Mouse (Mus musculus): Measurements from ENCODE around the gene Hlcs. TPM values are rescaled to one million over a fixed set of nuclear protein-coding genes. Genes with fewer than 3 reads are reported as not detected.
A peak's percentile ranks its signal among the peaks of the same experiment; 100 is the strongest.

Gene Hlcs
- polyA plus RNA-seq, 1 experiment: 6.6 TPM

DNA sequence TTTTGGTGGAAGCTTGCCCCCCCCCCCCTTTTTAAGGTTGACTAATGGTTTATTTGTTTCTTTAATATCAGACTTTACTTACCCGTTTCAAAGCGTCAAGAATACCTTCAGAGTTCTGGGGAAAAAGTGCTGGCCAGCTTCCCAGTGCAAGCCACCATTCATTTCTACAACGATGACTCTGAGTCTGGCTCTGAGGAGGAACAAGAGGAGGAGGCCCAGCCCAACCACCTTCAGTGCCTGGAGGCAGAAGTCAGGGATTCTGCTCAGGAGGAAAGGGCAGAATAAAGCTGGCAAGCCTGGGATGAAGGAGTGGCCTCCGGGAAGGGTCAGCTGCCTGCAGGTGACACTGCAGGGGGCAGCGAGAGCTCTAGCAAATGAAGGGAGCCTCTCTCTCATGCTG is 22.3 kb upstream of the Hlcs start:
- Histone ChIP-seq H3K4me3 (ENCODE audit: insufficient read depth, low read depth, low read length) (no peak overlapping the region), H3K27ac (replicated peaks; ENCODE audit: low read depth, low read length) (no peak overlapping the region)

DNA sequence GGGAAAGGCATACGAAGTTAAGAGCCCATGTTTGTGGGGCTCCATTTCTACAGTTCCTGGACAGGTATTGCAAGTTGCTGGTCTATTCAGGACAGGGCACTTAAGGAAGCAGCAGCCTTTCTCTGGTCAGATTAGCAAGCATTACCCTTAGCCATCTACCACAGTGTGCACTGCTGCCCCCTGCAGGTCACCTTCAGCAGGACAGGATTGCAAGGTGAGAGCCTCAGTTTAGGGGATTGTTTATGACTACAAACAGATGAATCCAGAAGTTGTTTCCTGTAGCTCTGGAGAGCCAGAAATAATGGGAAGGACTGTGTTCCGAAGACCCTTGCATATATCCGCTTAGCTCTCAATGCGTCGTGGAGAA is 18.5 kb upstream of the Hlcs start:
- Histone ChIP-seq H3K27ac (replicated peaks; ENCODE audit: low read depth, low read length) (no peak overlapping the region), H3K4me1 (ENCODE audit: control insufficient read depth, insufficient read depth, insufficient read length, low read length) (no peaks in the 10 kb centered on the region), H3K4me3 (ENCODE audit: insufficient read depth, low read depth, low read length) (no peak overlapping the region)

More for the DNA sequence above, 22.3 kb upstream of the Hlcs start:
- no peaks in the 10 kb centered on the region for H3K4me1 ChIP-seq (ENCODE audit: control insufficient read depth, insufficient read depth, insufficient read length, low read length)

DNA sequence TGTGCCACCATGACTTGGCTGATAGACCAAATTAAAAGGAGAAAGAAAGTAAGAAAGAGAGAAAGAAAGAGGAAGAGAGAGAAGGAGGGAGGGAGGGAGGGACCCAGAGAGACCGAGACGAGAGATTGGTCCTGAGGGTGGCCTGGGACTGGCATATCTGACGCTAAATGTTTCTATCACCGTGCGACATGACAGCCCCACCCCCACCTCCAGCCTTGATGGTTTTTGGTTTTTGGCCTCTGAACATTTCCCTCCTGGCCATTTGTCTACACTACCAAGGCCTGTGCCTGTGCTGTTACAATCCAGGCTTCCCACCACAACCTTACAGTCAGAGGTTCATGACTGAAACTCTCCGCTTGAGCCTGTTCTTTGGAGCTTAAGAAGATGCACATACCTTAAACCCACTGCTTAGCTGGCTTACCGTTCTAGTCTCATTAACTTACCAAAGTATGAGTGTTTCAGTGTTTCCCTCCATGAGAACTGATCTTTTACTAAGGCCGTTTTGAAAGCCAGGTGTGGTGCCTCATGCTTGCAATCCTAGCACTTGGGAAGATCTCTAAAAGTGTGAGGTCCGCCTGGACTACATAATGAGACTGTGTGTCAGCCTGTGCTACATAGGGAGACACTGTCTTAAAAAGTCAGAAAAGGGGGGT is 18.0 kb upstream of the Hlcs start:
- H3K27ac ChIP-seq (replicated peaks; ENCODE audit: low read depth, low read length): no peak overlapping the region
- no peak overlapping the region for H3K4me3 ChIP-seq (ENCODE audit: insufficient read depth, low read depth, low read length)
- H3K4me1 ChIP-seq (ENCODE audit: control insufficient read depth, insufficient read depth, insufficient read length, low read length): no peaks in the 10 kb centered on the region

DNA sequence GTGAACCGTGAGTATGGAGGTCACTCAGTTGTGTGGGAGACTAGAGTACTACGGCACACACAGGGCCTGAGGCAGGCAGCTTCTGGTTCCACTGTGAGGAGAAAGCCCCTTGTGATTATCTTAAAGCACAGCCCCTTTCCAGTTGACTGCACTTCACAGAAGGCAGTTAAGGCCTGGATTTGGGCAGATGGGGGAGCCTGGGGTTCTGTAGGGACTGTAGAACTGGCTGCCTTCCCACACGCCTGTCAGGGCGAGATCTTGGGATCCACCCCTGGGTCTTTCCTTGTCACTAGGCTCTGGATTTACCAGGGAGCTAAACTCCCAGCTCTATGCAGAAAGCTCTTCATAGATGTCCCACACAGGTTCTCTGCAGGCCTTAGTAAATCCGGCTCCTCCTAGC is 17.1 kb upstream of the Hlcs start:
- Histone ChIP-seq H3K4me3 (ENCODE audit: insufficient read depth, low read depth, low read length) (no peak overlapping the region), H3K4me1 (ENCODE audit: control insufficient read depth, insufficient read depth, insufficient read length, low read length) (no peaks in the 10 kb centered on the region), H3K27ac (replicated peaks; ENCODE audit: low read depth, low read length) (no peak overlapping the region)

DNA sequence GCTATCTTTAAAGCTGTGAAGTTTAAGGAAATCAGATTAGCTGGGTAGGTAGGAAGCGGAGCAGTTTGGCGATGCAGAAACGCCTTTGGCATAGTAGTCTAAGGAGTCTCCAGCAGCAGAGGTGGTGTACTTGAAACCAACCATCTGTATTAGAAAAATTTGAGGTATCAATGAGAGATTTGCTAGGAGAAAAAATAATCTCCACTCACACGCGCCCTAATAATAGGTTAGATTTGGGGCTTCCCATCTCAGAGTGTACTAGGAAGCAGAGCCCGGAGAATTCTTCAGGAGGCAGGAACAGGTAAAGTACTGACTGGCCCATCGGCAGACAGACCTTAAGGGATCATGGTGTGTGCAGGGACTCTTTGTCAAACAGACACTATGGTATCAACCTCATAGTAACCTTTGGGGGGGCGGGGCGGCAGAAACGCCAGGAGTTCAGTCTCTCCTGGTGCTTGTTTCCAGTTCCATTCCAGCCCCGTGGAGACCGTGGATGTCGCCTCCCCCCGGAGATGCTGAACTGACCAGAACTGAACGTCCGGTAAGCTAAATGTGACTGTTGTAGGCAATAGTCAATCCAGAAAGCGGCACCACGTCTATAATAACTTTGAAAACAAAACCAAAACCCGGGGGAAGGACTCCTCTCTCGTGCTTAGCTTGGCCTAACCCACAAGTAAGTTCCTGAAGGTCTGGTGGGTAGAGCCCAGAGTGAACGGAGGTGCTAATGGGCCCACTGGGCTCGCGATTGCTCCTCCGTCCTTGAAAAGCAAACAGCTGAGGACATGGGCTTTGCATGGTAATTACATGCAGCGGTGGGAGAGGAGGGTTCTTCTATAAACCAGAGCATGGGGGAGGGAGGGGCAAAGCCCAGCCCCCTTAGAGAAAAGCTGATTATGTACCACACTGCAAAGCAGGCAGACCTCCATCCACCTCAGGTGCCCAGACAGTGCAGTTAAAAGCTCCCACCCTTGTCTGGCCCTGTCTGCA is 15.8 kb upstream of the Hlcs start:
- Histone ChIP-seq H3K4me3 (ENCODE audit: insufficient read depth, low read depth, low read length) (peak overlapping the region; percentile 83), H3K27ac (replicated peaks; ENCODE audit: low read depth, low read length) (peak overlapping the region; percentile 65), H3K4me1 (ENCODE audit: control insufficient read depth, insufficient read depth, insufficient read length, low read length) (no peaks in the 10 kb centered on the region)

DNA sequence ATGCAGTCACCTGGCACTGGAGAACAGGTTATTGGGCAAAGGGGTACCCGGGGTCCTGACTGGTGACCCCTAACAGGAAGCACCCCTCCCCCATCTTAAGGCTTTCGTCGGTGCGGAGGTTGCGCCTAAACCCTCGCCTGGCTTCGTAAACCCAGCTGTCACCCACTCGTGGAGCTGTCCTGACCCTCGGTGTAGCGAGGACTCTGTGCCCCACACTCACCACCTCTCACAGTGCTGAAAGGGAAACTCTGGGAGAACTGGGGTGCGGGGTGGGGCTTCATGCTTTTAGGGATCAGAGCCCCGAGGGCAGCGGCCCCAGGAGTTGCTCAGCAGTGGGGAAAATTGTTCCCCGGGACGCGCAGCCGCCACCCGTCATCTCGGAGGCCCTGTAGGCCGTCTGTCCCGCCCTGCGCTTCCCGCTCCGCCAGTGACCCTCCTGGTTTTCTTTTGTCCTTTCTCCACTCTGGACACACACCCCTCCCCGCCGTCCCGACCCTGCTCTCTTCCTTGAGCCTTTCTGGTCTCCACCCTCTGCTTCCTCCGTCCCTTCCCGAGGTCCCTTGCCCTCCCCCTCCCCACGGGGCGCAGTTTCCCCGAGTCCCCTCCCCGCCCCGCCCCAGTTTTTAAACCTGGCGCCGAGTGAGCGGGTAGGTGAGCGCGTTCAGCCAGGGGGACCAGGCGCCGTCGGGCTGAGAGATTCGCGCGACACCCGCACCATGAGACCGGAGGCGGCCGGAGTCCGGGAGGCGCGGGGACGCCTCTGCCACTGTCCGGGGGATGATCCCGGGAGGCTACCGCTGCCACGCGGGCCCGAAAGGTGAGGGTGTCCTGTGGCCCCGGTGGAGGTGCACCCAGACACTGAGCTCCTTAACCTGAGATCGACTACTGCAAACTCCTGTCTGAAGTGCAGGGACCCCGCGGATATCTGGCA is 14.7 kb upstream of the Hlcs start, which contains the start of gene Ripply3:
TSS of gene Ripply3 (plus strand) at position 640 of the 931 bp plus-strand sequence.
- peak within 1 kb of the TSS; percentile 83 for H3K4me3 ChIP-seq (ENCODE audit: insufficient read depth, low read depth, low read length)
- peaks cover 4% of the 10 kb centered on the region; the same call in 1 of the 2 replicates for H3K4me1 ChIP-seq (ENCODE audit: control insufficient read depth, insufficient read depth, insufficient read length, low read length)
- peak within 1 kb of the TSS; percentile 88 for H3K27ac ChIP-seq (replicated peaks; ENCODE audit: low read depth, low read length)

DNA sequence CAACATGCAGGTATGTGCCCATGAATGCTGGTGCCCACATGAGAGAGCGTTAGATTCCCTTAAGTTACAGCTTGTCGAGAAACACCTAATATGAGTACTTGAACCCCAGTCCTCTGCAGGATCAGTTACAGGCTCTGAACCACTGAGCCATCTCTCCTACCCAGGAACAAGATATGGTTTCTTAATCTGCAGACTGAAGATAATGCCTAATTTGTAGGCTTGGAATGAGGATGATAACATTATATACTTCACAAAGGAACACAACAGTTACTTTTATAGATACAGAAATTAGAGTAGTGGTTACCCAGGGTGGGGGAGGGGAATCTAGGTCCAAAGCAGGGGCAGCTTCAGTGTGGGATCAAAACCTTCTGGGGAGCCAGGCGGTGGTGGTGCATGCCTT is 12.6 kb upstream of the Hlcs start:
- Histone ChIP-seq H3K27ac (replicated peaks; ENCODE audit: low read depth, low read length) (no peak overlapping the region), H3K4me1 (ENCODE audit: control insufficient read depth, insufficient read depth, insufficient read length, low read length) (peaks cover 4% of the 10 kb centered on the region; the same call in 1 of the 2 replicates), H3K4me3 (ENCODE audit: insufficient read depth, low read depth, low read length) (no peak overlapping the region)

DNA sequence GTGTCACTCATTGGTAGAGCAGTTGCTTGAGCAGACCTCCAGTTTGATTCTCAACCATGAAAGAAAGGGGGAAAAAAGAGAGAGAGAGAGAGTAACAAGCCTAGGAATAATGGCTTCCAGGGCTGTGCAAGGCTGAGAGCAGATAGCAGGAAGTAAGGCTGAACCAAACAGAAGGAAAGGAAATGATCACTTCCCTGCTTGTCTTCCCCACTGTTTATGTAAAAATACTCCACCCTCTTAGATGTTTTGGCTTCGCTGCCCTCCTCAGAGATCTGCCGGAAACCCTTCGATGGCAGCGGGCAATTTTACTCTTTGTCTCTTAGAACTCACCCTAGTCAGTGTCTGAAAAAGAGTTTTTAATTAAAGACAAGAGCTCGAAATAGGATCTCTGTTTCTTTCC is 10.3 kb upstream of the Hlcs start:
- Histone ChIP-seq H3K4me3 (ENCODE audit: insufficient read depth, low read depth, low read length) (no peak overlapping the region), H3K4me1 (ENCODE audit: control insufficient read depth, insufficient read depth, insufficient read length, low read length) (peaks cover 4% of the 10 kb centered on the region; the same call in 1 of the 2 replicates), H3K27ac (replicated peaks; ENCODE audit: low read depth, low read length) (peak overlapping the region; percentile 41; the same call in 1 of the 2 replicates)

DNA sequence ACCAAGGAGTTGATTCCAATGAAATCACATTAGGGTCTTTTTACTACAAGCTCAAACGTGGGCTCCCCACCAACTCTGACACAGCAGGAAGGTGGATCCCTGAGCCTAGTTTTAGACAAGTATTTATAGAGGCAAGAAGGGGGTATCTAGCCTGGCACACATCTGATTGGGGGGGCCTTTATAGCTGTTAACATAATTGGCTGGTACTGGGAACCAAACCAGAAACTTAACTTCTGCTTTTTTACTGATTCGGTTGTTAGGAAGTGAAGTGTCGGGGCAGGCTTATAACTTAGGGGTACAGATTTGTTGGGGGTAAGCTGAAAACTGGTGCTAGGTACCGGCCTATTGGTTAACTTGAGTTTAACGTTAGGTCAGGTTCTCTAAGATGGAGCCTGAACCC is 6.9 kb upstream of the Hlcs start:
- Histone ChIP-seq H3K4me3 (ENCODE audit: insufficient read depth, low read depth, low read length) (no peak overlapping the region), H3K27ac (replicated peaks; ENCODE audit: low read depth, low read length) (no peak overlapping the region), H3K4me1 (ENCODE audit: control insufficient read depth, insufficient read depth, insufficient read length, low read length) (peaks cover 4% of the 10 kb centered on the region; the same call in 1 of the 2 replicates)

DNA sequence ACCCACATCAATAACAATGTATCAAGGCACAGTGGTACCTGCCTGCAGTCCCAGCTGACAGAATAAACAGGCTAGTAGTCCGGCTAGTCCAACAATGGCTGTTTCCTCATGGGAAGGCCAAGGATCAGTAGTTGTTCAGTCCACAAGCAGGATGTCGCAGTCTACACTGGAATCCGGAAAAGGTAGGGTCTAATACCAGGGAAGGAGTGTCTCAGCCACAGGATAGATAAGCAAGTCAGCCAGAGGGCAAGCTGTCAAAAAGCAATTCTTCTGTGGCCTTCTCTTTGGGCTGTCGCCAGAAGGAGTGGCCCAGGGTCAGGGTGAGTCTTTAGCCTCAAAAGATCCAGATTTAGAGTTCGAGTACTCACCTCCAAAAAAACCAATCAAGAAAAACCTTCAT is 4.4 kb upstream of the Hlcs start:
- Histone ChIP-seq H3K27ac (replicated peaks; ENCODE audit: low read depth, low read length) (peak overlapping the region; percentile 88), H3K4me1 (ENCODE audit: control insufficient read depth, insufficient read depth, insufficient read length, low read length) (no peaks in the 10 kb centered on the region), H3K4me3 (ENCODE audit: insufficient read depth, low read depth, low read length) (no peak overlapping the region)

DNA sequence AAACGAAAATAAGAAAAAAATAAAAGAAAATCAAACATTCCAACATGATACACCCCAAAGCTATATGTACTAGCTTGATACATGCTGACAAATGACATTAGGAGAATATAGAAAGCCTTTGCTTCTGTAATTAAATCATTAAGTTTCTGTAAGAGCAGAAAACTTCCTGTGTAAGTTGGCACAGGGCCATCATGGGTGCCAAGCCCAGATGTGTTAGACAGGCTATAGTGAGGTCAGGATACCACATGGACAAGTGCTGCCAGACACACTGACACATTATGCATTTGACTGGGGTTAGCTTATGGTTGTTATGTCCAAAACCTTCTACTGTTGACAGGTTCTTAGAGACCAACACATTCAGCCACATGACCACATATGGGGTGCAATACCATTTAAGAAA is 1.8 kb upstream of the Hlcs start:
- Histone ChIP-seq H3K27ac (replicated peaks; ENCODE audit: low read depth, low read length) (no peak overlapping the region), H3K4me1 (ENCODE audit: control insufficient read depth, insufficient read depth, insufficient read length, low read length) (no peaks in the 10 kb centered on the region), H3K4me3 (ENCODE audit: insufficient read depth, low read depth, low read length) (no peak overlapping the region)

DNA sequence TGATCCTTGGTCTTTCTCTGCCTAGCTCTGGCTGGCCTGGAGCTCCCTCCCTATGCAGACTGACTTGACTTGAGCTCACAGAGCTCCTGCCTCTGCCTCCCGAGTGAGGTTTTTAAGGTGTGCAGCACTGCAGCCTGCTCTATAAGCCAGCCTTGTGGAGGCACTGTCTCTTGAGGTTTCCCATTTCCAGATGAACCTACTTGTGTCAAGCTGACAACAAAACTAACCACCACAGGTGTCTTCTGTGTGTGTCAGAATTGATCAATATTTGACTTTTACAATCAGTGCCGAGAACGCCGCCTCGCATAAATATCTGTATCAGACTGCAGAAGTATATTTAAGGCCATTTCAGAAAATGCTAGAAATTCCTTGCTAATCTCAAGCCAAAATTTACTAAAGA is 1.3 kb upstream of the Hlcs start:
- H3K4me1 ChIP-seq (ENCODE audit: control insufficient read depth, insufficient read depth, insufficient read length, low read length): no peaks in the 10 kb centered on the region
- H3K4me3 ChIP-seq (ENCODE audit: insufficient read depth, low read depth, low read length): no peak overlapping the region
- H3K27ac ChIP-seq (replicated peaks; ENCODE audit: low read depth, low read length): no peak overlapping the region

DNA sequence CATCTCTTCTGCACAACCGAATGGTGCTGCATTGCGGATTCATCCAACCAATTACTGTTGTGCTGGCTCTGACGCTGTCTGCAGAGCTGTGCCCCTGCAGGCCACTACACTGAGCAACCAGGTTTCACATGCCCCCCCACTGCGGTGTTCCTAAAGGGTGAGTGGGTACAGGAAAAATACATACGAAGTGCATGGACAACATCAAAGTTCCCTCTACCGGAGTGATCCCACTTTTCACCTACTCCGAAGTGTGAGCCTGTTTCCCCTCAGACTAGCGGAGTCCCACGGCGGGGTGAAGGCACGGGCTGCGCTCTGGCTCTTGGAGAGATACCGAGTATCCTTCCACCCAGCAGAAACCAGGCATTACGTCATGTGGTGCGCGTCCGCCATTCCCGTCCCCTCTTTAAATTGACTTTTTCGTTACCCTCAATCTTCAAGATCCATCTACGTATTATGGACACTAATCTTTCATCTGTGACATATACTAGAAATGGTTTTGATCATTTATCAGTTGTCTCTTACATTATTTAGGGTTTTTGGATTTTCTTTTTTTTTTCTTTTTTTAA is 625 bp downstream of the Hlcs start:
- H3K4me3 ChIP-seq (ENCODE audit: insufficient read depth, low read depth, low read length): peak overlapping the region; percentile 99
- peaks cover 7% of the 10 kb centered on the region for H3K4me1 ChIP-seq (ENCODE audit: control insufficient read depth, insufficient read depth, insufficient read length, low read length)
- peak overlapping the region; percentile 99 for H3K27ac ChIP-seq (replicated peaks; ENCODE audit: low read depth, low read length)

DNA sequence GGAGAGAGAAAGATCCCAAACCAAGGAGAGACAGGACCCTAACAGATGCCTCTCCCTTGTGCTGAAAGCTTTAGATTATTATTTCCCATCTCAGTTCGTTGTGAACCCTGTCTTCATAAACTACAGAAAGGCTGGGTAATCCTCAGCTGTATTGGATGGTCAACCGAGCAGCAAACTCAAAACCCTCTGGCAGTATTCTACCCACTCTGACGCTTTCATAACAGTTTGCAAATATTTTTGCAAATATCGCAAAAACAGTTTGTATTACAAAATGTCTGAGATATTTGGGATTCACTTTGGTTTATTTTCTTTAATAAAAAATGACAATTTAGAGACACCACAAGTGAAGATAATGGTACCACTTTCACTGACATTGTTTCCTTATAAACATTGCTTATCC is 1.4 kb downstream of the Hlcs start:
- H3K4me3 ChIP-seq (ENCODE audit: insufficient read depth, low read depth, low read length): no peak overlapping the region; the same call in 1 of the 2 replicates
- peaks cover 7% of the 10 kb centered on the region for H3K4me1 ChIP-seq (ENCODE audit: control insufficient read depth, insufficient read depth, insufficient read length, low read length)
- H3K27ac ChIP-seq (replicated peaks; ENCODE audit: low read depth, low read length): no peak overlapping the region
